Mouse (Mus musculus) stomach, postnatal 0 days (tissue): ENCODE measurements around the gene Ntm.

Experiments
- CTCF ChIP-seq: IDR thresholded peaks from 2 replicates; pipeline ENCODE4 v1.5.1; 2016; ENCODE audit warnings: antibody characterized with exemption, low read depth, mild to moderate bottlenecking, moderate library complexity
- EP300 ChIP-seq: optimal IDR thresholded peaks from 2 replicates; pipeline ENCODE3; 2016; ENCODE audit warnings: antibody characterized with exemption

- TF ChIP-seq EP300, result no peak
- no peak for TF ChIP-seq CTCF
Measured at GRCm38 (mm10) chr9:29369621-29370020, 593.3 kb downstream of the Ntm start.
